Mouse (Mus musculus): ENCODE results near the gene Snrnp70. TPM values are rescaled to one million over a fixed set of nuclear protein-coding genes. Genes with fewer than 3 reads are reported as not detected.
A peak's percentile ranks its signal among the peaks of the same experiment; 100 is the strongest.
"Not testable (repeated sequence)": the region's sequence is repeated elsewhere in the genome, so short reads cannot be mapped to it uniquely, and the experiment has no call there.

Snrnp70 gene
- total RNA-seq, 2 experiments from 2014 or later = 341 to 386 TPM

DNA sequence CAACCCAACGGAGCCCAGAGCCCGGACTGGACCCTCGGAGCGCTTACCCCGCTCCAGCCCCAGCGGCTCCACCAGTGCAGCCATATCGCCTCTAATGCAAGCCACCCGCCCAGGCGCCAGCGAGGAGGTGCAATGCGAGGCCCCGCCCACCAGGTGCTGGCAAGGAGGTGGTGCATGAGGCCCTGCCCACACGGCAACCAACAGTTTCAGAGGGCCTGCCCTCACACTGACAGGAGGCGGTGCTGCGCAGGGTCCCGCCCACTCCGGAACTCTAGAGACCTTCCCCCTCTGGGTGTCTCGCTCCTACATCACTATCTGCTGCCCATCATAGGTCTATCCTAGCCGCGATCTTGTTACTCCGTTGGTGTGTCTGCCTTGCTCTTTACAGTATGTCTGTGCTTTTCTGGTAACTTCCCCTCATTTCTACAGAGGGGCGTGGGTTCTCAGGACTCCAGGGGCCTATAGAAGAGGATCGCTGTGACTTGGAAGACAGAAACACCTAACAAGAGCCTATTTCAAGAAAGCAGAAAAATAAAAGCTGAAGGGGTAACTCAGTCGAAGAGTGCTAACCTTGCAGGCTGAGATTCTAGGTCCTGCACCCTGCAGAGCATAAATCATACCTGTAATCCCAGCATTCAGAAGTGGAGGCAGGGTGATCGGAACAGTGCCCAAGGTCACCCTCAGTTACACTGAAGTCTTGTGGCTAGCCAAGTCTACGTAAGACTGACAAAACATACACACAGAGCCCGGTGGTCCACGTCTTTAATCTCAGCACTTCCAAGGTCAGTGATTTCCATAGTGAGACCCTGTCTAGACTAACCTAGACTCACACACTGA lies 24.8 kb downstream of the Snrnp70 start, which contains the start of gene Lin7b:
TSS of gene Lin7b (minus strand) at position 109 of the 837 bp plus-strand sequence.
- DNase-seq (ENCODE audit: low spot score in 2 of 2) = peak; percentile 92 to 97
- intact Hi-C loops (cut with DNase I) = no loop called here

DNA sequence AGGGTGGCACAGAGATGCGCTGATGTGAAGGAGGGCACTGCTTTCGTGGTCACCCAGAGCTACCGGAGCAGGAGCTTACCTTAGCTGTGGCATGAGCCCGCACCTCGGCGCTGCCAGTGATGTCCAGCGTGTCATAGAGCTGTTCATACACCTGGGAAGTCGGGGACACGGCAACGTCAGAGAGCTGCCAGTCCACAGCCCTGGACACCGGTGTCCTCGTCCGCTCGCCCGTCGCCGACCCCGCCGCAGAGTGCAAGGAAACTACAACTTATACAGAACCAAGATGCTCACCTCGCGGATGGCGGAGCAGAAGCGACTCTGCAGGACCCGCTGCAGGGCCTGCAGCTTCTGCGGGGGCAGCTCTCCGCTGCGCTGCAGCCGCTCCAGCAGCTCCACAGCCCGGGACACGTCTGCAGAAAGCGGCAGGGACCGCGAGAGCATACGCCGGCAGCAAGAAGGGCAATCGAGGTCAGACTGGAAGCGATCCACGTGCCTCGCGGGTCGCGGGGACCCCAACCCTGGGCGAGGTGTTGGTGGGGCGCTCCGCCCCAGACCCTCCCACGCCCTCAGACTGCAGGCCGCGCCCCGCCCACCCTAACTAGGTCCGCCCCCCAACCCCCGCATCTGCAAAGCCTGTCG lies 25.6 kb downstream of the Snrnp70 start:
- intact Hi-C loops (cut with DNase I) = loop anchor here (10.0 kb wide), 1 partner anchor 205 kb away; the partner anchor contains the start of gene Slc17a7
- DNase-seq (ENCODE audit: low spot score in 2 of 2) = peak in 1 of 2 experiments; percentile 51

DNA sequence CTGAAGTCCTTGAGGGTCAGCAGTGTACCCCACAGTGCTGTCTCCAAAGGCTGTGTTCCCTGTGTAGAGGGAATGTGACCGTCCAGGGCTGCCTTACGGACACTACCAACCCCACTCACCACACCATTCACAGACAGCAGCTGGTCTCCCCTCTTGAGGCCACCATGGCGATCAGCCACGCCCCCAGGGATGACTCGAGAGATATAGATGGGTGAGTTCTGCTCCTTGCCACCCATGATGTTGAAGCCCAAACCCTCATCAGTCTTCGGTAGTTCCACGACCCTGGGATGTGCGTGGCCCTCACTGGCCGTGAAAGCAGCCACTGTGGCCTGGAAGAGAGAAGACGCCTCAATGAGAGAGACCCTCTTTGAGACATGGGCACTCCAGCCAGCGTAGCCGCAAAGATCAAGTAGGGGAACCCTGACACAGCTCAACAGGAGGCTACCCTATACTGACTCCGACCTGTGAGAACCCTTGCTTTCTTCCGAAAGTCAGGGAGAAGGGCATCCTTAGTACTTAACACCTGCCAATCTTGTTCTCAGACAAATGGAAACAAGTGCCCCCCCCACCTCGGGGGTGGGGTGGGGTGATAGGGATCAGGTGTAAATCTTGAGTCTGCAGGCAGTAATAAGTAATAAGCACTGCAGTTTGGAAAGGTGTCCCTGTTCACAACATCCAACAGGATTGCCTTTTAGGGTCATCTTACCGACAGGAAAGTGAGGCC lies 26.4 kb downstream of the Snrnp70 start:
- intact Hi-C loops (cut with DNase I) = loop anchor here (10.0 kb wide), 1 partner anchor 204 kb away; the partner anchor contains the start of gene Slc17a7

DNA sequence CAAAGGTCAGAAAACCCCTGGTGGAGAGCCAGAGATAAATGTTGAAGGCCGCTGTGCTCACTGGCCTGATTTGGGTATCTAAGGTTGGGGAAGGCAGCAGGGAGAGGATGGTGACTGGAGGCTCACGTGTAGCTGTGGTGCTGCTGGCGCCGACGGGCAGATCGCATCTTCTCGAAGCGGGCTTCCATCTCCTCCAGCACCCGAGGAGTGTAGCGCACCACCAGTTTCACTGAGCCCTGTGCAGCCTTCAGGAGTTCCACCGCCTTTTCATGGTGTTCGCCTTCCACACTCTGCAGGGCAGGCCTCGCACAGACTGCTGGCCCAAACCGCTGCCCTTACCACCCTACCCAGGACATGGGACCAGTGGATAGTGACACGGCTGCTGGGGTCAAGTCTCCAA lies 27.4 kb downstream of the Snrnp70 start:
- peak in 1 of 2 experiments; percentile 51 for DNase-seq (ENCODE audit: low spot score in 2 of 2)
- intact Hi-C loops (cut with DNase I) = loop anchor here (10.0 kb wide), 1 partner anchor 203 kb away; the partner anchor contains the start of gene Slc17a7

More for the DNA sequence above, 26.4 kb downstream of the Snrnp70 start:
- peak in 1 of 2 experiments; percentile 22 for DNase-seq (ENCODE audit: low spot score in 2 of 2)

DNA sequence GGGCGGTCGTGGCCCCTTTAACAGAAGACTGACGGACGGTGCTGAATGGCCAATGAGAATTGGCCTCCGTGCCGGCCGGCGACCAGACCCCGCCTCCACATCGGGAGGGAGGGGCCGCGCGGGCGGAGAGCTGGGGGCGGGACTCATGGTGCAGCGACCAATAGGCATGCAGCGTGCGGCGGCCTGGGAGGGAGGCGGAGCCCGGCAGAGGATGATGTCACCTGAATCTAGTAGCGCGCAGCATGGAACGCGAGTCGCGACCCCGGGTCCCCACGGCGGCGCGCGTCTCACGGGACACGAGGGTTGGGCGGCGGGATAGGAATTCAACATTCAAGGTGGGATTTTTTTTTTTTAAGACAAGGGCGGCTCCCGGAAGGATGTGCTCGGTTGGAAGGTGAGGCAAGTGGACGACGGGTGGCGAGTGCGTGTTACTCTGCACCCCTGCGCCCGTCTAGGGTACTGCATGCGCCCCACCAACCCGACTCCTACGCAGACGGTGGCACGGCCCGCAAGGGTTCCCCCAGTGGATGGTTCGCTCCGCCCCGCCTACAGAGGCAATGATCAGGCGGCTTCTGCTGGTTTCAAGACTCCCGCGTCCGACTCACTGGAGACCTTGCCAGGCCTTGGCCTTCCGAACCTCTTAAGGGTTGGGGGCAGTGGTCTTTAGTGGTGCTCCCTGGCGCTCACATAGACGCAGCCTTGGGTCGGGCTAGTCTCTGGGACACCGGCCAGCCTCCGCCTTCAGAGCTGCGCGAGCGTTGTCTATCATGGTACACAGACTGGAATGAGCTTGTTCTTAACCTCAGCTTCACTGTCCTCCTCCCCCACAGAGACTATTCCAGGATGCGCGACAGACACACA lies 28.3 kb downstream of the Snrnp70 start:
- intact Hi-C loops (cut with DNase I) = loop anchor here (10.0 kb wide), 1 partner anchor 202 kb away; the partner anchor contains the start of gene Slc17a7
- DNase-seq (ENCODE audit: low spot score in 2 of 2) = peak; percentile 99

DNA sequence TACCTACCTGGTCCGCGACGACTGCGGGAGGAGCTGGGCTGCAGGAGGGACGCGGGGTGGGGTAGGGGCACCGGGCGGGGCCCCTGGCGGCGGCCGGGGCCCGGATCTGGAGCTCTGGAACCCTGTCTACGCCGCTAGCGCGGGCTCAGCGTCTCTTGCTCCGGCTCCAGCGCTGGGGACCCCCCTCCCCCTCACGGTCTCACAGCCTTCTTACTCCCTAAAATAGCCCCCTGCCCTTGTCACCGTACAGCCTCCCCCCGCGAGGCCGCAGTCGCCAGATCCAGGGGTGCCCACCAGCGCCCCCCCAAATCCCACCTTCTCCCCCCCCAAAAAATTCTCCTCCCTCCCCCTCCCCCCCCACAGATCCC lies 28.9 kb downstream of the Snrnp70 start, which contains the start of gene Ppfia3:
TSS of gene Ppfia3 (minus strand) at position 368 of the 368 bp plus-strand sequence.
- intact Hi-C loops (cut with DNase I) = loop anchor here (10.0 kb wide), 1 partner anchor 202 kb away; the partner anchor contains the start of gene Slc17a7
- no peak for DNase-seq (ENCODE audit: low spot score in 2 of 2)

DNA sequence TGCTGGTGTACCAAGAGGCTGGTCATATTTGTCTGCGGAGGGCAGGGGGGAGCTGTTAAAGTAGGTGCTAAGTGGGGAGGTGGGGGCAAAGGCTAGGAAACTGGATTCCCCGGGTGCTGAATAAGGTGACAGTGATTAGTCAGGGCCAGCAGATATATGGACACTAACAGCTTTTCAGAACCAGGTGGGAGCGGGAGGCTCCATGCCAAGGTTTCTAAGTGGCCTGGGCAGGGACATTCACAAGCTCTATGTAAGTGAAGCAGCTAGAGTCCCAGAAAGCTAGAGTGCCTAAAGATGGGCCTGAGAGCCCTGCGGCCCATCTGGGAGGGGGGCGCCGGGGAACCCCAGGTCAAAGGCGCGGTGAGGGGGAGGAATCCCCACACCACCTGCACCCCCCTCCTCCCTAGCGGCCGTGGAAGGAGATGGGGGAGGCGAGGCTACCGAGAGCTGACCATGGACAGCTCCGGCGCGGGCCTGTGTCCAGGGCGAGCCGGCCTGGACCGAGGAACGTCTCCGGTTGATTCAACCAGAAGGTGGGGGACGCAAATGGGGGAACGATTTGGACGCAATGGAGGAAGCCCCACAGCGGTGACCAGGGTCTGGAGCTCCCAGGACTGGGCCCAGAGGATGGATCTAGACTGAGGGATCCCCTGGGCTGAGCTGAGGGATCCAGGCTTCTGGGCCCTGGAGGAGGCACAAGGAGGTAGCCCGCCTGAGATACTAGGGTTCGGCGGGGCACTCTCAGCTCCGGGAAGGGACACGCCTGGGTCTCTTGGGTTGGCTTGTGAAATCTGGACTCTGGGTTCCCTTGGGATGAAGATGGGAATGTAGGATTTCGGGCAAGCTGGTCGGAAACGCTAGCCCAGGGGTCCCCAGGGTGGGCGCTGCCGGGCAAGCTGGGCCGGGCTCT lies 29.5 kb downstream of the Snrnp70 start:
- intact Hi-C loops (cut with DNase I) = loop anchor here (10.0 kb wide), 1 partner anchor 201 kb away; the partner anchor contains the start of gene Slc17a7
- peak in 1 of 2 experiments; percentile 49 for DNase-seq (ENCODE audit: low spot score in 2 of 2)

DNA sequence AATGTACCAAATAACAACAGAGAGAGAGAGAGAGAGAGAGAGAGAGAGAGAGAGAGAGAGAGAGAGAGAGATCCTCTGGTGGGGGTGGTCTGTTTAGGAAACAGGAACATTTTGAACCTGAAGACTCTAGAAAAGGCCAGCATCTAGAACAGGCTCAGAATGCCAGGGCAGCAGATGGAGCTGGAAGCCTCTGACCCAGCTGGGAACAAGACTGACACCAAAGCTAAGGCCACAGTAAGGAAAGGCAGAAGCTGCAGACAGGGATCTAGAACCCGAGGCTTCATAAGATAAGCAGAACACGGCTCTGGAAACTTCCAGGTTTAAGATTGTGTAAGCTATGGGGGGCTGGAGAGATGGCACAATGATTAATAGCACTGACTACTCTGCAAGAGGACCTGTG lies 31.6 kb downstream of the Snrnp70 start:
- intact Hi-C loops (cut with DNase I) = loop anchor here (10.0 kb wide), 1 partner anchor 199 kb away; the partner anchor contains the start of gene Slc17a7
- DNase-seq (ENCODE audit: low spot score in 2 of 2) = no peak

DNA sequence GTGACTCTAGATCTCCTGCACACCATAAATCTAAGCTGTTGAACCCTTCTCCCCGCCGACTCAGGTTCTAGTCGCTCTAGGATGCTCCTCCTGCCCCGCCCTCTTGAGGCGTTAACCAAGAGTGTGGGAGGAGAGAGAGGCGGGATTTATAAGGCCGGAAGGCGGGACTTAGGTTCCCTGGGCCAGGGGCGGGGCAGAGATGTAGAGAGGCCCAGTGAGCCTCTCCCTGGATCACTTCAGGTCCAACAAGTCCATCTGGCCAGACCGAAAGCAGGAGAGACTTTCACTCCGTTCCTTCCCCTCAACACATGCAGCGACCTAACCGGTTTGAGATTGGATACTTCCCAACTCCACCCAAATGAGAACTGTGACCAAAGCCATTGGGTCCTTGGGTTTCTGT lies 32.7 kb downstream of the Snrnp70 start:
- intact Hi-C loops (cut with DNase I) = loop anchor here (10.0 kb wide), 1 partner anchor 198 kb away; the partner anchor contains the start of gene Slc17a7
- DNase-seq (ENCODE audit: low spot score in 2 of 2) = peak; percentile 29 to 58

DNA sequence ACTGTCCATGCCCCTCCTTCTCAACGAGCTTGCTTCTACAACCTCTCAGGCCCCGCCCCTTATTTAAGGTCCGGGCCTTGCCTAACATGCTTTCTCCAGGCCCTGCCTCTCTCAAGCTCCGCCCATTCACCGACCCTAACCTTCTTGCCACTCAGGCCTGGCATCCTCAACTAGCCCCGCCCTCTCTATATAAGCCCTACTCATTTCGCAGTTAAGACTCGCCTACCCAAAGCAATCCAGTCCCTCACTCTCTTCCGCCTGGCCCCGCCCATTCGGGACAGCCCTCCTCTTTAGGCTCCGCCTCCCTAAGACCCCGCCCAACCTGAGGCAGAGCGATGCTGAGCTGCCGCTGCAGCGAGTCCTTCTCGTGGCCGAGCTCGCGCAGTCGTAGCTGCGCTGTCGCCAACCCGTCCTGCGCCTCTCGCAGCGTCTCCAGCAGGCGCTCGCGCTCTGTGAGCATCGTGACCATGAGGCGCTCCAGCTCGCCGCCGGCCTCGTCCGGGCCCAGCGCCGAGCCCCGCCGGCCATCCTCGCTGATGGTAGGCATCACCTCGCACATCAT lies 34.2 kb downstream of the Snrnp70 start:
- intact Hi-C loops (cut with DNase I) = loop anchor here (10.0 kb wide), 1 partner anchor 197 kb away; the partner anchor contains the start of gene Slc17a7

DNA sequence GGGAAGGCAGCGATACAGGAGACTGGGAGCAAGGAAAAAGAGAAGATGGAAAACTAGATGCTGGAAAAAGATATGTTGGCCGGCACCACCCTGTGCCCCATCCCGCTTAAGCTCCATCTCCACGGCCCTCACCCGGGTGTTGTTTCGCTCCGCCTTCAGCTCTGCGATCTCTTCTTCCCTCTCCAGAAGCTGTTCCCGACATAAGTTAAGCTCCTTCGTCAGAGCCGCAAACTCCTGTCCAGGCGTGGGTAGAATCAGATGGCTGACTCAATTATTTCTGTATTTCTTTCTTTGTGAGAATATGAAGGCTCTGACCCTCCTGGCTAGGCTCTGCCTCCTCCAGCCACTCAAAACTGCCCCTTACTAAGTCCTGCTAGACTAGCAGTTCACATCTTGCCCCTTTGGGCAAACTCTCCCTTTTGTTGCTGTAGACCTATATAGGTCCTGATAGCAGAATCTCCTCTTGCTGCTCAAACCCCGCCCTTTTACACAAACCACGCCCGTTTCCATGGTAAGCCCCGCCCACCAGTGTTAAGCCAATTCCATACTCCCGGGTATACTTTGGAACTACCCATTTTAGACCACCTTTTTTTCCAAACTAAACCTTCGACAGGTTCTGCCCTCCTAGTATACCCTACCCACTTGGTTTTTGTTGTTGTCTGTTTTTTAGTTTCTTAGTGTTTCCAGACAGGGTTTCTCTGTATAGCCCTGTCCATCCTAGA lies 35.0 kb downstream of the Snrnp70 start:
- peak in 1 of 2 experiments; percentile 70 for DNase-seq (ENCODE audit: low spot score in 2 of 2)
- intact Hi-C loops (cut with DNase I) = loop anchor here (10.0 kb wide), 1 partner anchor 196 kb away; the partner anchor contains the start of gene Slc17a7

More for the DNA sequence above, 34.2 kb downstream of the Snrnp70 start:
- peak; percentile 79 to 90 for DNase-seq (ENCODE audit: low spot score in 2 of 2)

DNA sequence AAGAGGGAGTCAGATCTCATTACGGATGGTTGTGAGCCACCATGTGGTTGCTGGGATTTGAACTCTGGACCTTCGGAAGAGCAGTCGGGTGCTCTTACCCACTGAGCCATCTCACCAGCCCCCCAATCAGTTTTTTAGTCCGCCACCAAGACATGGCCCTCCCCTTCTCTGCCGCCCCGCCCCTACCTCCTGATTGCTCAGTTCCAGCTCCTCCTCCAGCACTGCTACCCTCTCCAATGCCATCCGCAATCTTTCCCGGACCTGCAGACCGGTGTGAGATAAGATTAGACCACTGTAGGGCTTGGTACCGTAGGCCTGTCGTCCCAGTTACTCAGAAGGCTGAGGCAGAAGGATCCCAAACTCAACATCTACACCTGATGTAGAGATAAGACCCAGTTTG lies 36.5 kb downstream of the Snrnp70 start:
- DNase-seq (ENCODE audit: low spot score in 2 of 2); intact Hi-C loops (cut with DNase I): not testable (repeated sequence)

DNA sequence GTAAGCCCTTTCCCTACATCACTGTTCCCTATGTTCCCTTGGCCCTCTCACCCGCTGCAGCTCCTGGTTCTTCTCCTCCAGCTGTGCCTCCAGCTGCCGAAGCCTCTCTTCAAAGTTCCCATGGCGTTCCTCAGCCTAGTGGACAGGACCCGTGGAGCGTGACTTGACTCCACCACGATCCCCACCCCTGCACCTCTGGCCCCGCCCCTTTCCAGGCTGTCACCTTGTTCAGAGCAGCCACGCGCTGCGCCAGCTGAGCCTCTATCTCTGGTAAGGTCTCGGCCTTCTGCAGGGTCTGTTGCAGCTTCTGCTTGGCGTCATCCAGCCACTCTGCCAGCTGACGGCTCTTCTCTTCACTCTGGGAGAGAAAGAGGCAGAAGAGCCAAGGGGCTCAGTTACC lies 39.5 kb downstream of the Snrnp70 start:
- intact Hi-C loops (cut with DNase I) = no loop called here
- DNase-seq (ENCODE audit: low spot score in 2 of 2) = no peak

DNA sequence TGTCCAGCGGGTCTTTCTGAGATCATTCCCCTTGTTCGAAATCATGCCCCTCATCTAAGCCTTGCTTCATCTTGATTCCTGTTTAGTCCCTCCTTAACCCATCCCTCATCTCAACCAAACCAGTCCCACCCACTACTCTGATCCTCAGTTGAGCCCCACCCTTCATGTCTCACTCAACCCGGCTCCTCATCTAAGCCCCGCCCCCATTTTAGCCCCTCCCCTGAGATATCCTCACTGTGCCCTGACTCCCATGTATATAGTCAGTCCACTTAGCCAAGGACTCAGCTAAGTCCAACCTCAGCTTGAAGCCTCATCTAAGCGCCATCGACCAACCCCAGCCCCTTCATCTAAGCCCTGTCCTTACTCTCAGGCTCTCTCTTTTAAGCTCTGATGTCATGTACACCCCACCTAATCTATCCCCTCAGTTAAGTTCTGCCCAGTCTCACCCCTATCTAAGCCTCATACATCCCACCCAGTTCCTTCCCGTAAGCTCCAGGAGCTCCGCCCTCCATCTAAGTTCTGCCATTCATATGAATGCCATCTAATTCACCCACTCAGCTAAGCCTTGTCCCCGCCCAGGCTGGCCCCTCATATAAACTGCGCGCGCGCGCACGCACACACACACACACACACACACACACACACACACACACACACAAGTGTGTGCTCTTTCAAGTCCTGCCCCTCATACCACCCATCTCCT lies 40.1 kb downstream of the Snrnp70 start:
- intact Hi-C loops (cut with DNase I) = no loop called here
- DNase-seq (ENCODE audit: low spot score in 2 of 2) = no peak

DNA sequence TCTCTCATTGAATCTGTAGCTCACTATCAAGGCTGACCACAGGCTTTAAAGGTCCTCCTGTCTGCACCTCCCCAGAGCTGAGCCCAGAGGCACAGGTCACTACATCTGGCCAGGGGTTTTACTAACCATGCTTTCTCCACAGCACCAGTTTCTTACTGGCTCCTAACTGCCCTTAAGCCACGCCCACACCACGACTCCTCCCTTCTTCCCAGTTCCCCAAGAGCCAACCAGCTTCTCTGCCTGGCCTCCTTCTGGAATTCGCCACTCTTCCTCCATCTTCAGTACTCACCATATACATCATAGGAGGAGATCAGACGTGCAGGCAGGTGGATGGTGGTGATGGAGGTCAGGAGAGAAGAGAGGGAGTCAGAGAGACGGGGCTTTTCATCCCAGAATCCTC lies 42.5 kb downstream of the Snrnp70 start:
- DNase-seq (ENCODE audit: low spot score in 2 of 2) = no peak
- intact Hi-C loops (cut with DNase I) = no loop called here

DNA sequence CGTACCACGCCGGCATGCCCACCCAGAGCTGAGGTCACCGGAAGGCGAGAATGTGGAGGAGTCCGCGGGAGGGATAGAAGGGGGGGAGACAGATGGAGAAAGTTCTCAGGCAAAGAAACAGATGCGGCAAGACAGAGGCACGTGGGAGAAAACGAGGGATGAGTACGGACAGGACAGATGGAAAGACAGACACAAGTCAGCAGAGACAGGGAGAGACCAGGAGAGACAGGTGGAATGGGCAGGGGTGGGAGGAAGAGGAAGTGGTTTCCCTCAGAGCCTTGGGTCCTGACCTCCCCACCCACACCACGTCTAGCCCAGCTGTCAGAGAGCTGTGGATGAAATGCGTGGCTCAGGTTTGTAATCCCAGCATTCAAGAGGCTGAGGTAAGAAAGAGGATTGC lies 48.6 kb downstream of the Snrnp70 start:
- peak in 1 of 2 experiments; percentile 55 for DNase-seq (ENCODE audit: low spot score in 2 of 2)

More for the DNA sequence above, 48.6 kb downstream of the Snrnp70 start:
- intact Hi-C loops (cut with DNase I) = no loop called here
